Comparison of ENCODE assay signal across 19 mouse cellular contexts in the genomic region with DNA sequence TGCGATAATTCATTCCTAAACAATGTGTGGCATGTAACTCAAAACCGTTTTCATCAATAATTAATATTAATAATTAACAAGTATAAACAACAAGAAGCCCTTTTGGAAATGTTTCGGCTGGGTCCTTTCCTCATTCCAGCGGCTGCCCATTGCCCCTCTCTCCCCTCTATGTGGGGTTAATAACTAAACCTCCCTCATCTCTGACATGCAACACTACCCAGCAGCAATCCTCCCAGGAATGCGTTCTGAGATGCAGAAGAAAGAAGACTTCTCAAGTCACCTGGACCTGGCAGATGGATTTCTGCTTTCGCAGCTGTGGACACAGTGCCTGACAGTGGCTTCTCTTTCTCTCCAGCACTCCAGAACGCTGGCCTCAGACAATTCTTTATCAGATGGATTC.
DNase-seq lines count a peak whose midpoint lies in the region; ATAC-seq and TF ChIP-seq lines count a peak whose summit lies in the region.
"Had no signal": no experiment of that assay in that cellular context is flagged by ENCODE, and none has a peak within 500 bp of the region (broad histone marks: within the 10 kb centered on the region; RNA-seq: fewer than 3 reads in every experiment).

No protein-coding gene starts in this region.

- H3K4me2 ChIP-seq in lung, embryonic 14.5 days, result 0 out of 2 replicates have a peak overlapping the region, but pooled peaks have one; percentile 10
- H3K4me2 ChIP-seq in lung, postnatal 0 days (replicated peaks; ENCODE audit: low read depth, low read length), result no peak overlapping the region
- H3K4me2 ChIP-seq: forebrain, embryonic 13.5 days; heart, embryonic 15.5 days; hindbrain, embryonic 12.5 days; limb, embryonic 12.5 days; liver, embryonic 13.5 days; midbrain, embryonic 12.5 days had no signal

- no peaks in the 10 kb centered on the region for H3K36me3 ChIP-seq in lung, embryonic 14.5 days (ENCODE audit: insufficient read depth)
- H3K36me3 ChIP-seq in lung, postnatal 0 days (ENCODE audit: insufficient read depth, low read length), result no peaks in the 10 kb centered on the region
- no peaks in the 10 kb centered on the region for H3K36me3 ChIP-seq in forebrain, embryonic 10.5 days (replicated peaks)
- H3K36me3 ChIP-seq in heart, adult 2 months (ENCODE audit: control insufficient read depth, insufficient read depth, low read length), result no peaks in the 10 kb centered on the region
- H3K36me3 ChIP-seq: heart, embryonic 15.5 days; hindbrain, embryonic 12.5 days; limb, embryonic 12.5 days; liver, embryonic 13.5 days; midbrain, embryonic 12.5 days had no signal

- no peak overlapping the region for H3K4me3 ChIP-seq in lung, embryonic 14.5 days (ENCODE audit: low read depth, low read length)
- H3K4me3 ChIP-seq in lung, postnatal 0 days (ENCODE audit: low read depth, low read length), result no peak overlapping the region
- H3K4me3 ChIP-seq in forebrain, embryonic 10.5 days, result no peak overlapping the region
- H3K4me3 ChIP-seq in heart, adult 2 months, result no peak overlapping the region
- H3K4me3 ChIP-seq: forebrain, embryonic 13.5 days; heart, embryonic 15.5 days; hindbrain, embryonic 12.5 days; limb, embryonic 12.5 days; liver, embryonic 13.5 days; midbrain, embryonic 12.5 days had no signal

- TF ChIP-seq EP300 in lung, postnatal 0 days (IDR thresholded peaks at IDR 0.05), result no peak
- TF ChIP-seq EP300 in heart, adult 2 months (IDR thresholded peaks at IDR 0.05; ENCODE audit: insufficient read depth, low read depth, low read length), result no peak

- H3K9me3 ChIP-seq in lung, embryonic 14.5 days (ENCODE audit: low read depth, low read length), result no peaks in the 10 kb centered on the region
- H3K9me3 ChIP-seq in lung, postnatal 0 days (ENCODE audit: low read length), result no peaks in the 10 kb centered on the region
- no peaks in the 10 kb centered on the region for H3K9me3 ChIP-seq in forebrain, embryonic 10.5 days
- H3K9me3 ChIP-seq: forebrain, embryonic 13.5 days; heart, embryonic 15.5 days; hindbrain, embryonic 12.5 days; limb, embryonic 12.5 days; liver, embryonic 13.5 days; midbrain, embryonic 12.5 days had no signal

- peak; percentile 44; the same call in 1 of the 2 replicates for ATAC-seq in lung, embryonic 14.5 days (ENCODE audit: insufficient read depth)
- ATAC-seq in lung, postnatal 0 days, result no peak
- ATAC-seq: forebrain, embryonic 13.5 days had no signal

- no peak for TF ChIP-seq POLR2A in heart, adult 2 months (IDR thresholded peaks at IDR 0.05; ENCODE audit: insufficient read depth, low read depth, low read length)

- WGBS in lung, embryonic 14.5 days, result 17% methylated on average over 7 of the region's 7 CpGs
- 26% methylated on average over 7 of the region's 7 CpGs for WGBS in lung, postnatal 0 days
- WGBS in forebrain, embryonic 10.5 days, result 65% methylated on average over 7 of the region's 7 CpGs
- WGBS in heart, adult 2 months, result 75% methylated on average over 7 of the region's 7 CpGs

- intact Hi-C loops in heart, adult 2 months (cut with DNase I), result no loop called here

- no peaks in the 10 kb centered on the region for H3K27me3 ChIP-seq in lung, embryonic 14.5 days (ENCODE audit: insufficient read depth, low read length)
- no peaks in the 10 kb centered on the region for H3K27me3 ChIP-seq in lung, postnatal 0 days (replicated peaks; ENCODE audit: insufficient read depth, low read length)
- peaks cover 47% of the 10 kb centered on the region for H3K27me3 ChIP-seq in forebrain, embryonic 10.5 days (ENCODE audit: poor library complexity, severe bottlenecking)
- no peaks in the 10 kb centered on the region for H3K27me3 ChIP-seq in heart, adult 2 months (ENCODE audit: control insufficient read depth, insufficient read depth, low read length)
- H3K27me3 ChIP-seq: heart, embryonic 15.5 days; hindbrain, embryonic 12.5 days; limb, embryonic 12.5 days; liver, embryonic 13.5 days had no signal

- peak; percentile 46 for DNase-seq in lung, embryonic 14.5 days
- DNase-seq in lung, postnatal 0 days (ENCODE audit: low spot score), result no peak
- peak; percentile 79 to 92 for DNase-seq in kidney, adult 8-10 months
- DNase-seq in kidney, postnatal 25 days, result peak; percentile 73 to 86
- no peak for DNase-seq in spleen, postnatal 14 days (ENCODE audit: low spot score in 2 of 2)
- DNase-seq in forebrain, embryonic 10.5 days (ENCODE audit: extremely low spot score, low spot score), result no peak
- DNase-seq in heart, adult 2 months, result no peak
- DNase-seq: adrenal gland, postnatal 25 days; B cell, adult 2 months; cerebellum, adult 8-10 months; heart, adult 18-20 months; liver, embryonic 13.5 days; right cerebral cortex, postnatal 25 days; thymus, postnatal 14 days had no signal

- H3K79me2 ChIP-seq in heart, adult 2 months (replicated peaks; ENCODE audit: control insufficient read depth, insufficient read depth, low read length), result no peaks in the 10 kb centered on the region

- H3K9ac ChIP-seq in lung, embryonic 14.5 days, result no peak overlapping the region
- no peak overlapping the region for H3K9ac ChIP-seq in lung, postnatal 0 days (replicated peaks; ENCODE audit: low read depth)
- no peak overlapping the region for H3K9ac ChIP-seq in heart, adult 2 months (ENCODE audit: low read depth, low read length)
- H3K9ac ChIP-seq: forebrain, embryonic 13.5 days; heart, embryonic 15.5 days; hindbrain, embryonic 12.5 days; limb, embryonic 12.5 days; liver, embryonic 13.5 days; midbrain, embryonic 12.5 days had no signal

- TF ChIP-seq CTCF in lung, embryonic 14.5 days (IDR thresholded peaks at IDR 0.05; ENCODE audit: low read depth), result no peak
- no peak for TF ChIP-seq CTCF in lung, postnatal 0 days (IDR thresholded peaks at IDR 0.05)
- TF ChIP-seq CTCF in heart, adult 2 months (IDR thresholded peaks at IDR 0.05), result no peak

- H3K27ac ChIP-seq in lung, embryonic 14.5 days (ENCODE audit: low read depth), result no peak overlapping the region
- H3K27ac ChIP-seq in lung, postnatal 0 days (ENCODE audit: low read length), result no peak overlapping the region
- H3K27ac ChIP-seq in forebrain, embryonic 10.5 days, result no peak overlapping the region
- no peak overlapping the region for H3K27ac ChIP-seq in heart, adult 2 months
- H3K27ac ChIP-seq: forebrain, embryonic 13.5 days; heart, embryonic 15.5 days; hindbrain, embryonic 12.5 days; liver, embryonic 13.5 days; midbrain, embryonic 12.5 days had no signal

- H3K4me1 ChIP-seq in lung, embryonic 14.5 days (ENCODE audit: insufficient read depth), result peaks cover 14% of the 10 kb centered on the region
- no peaks in the 10 kb centered on the region for H3K4me1 ChIP-seq in lung, postnatal 0 days (ENCODE audit: insufficient read depth, low read depth, low read length)
- peaks cover 50% of the 10 kb centered on the region for H3K4me1 ChIP-seq in forebrain, embryonic 10.5 days
- no peaks in the 10 kb centered on the region; the same call in 1 of the 2 replicates for H3K4me1 ChIP-seq in heart, adult 2 months (ENCODE audit: control insufficient read depth, insufficient read depth, low read length)

Comparison
In these comparisons a context has a peak if more than half of its experiments do, and no peak if none do; other contexts are left out.
1. DNase-seq: peak in lung, embryonic 14.5 days (single experiment), kidney, adult 8-10 months (2 of 2) and kidney, postnatal 25 days (2 of 2); none in lung, postnatal 0 days (single experiment), spleen, postnatal 14 days (0 of 2), forebrain, embryonic 10.5 days (single experiment) and heart, adult 2 months (0 of 2).